Mouse (Mus musculus): ENCODE data around the gene Stt3b. TPM values are rescaled to one million over a fixed set of nuclear protein-coding genes. Genes with fewer than 3 reads are reported as not detected.

The Stt3b gene
- total RNA-seq (2021), result 10 to 100 TPM; 64.8 to 69.5 TPM
- long read RNA-seq, experiment 1, full-length matches to known transcripts, result 109 of 126 reads
- long read RNA-seq, experiment 1, partial matches to known transcripts, result 5 of 126 reads
- long read RNA-seq, experiment 1, other reads (novel, unspliced or antisense), result 12 of 126 reads
- long read RNA-seq, experiment 2, full-length matches to known transcripts, result 68 of 81 reads
- long read RNA-seq, experiment 2, partial matches to known transcripts, result 7 of 81 reads
- long read RNA-seq, experiment 2, other reads (novel, unspliced or antisense), result 6 of 81 reads

DNA sequence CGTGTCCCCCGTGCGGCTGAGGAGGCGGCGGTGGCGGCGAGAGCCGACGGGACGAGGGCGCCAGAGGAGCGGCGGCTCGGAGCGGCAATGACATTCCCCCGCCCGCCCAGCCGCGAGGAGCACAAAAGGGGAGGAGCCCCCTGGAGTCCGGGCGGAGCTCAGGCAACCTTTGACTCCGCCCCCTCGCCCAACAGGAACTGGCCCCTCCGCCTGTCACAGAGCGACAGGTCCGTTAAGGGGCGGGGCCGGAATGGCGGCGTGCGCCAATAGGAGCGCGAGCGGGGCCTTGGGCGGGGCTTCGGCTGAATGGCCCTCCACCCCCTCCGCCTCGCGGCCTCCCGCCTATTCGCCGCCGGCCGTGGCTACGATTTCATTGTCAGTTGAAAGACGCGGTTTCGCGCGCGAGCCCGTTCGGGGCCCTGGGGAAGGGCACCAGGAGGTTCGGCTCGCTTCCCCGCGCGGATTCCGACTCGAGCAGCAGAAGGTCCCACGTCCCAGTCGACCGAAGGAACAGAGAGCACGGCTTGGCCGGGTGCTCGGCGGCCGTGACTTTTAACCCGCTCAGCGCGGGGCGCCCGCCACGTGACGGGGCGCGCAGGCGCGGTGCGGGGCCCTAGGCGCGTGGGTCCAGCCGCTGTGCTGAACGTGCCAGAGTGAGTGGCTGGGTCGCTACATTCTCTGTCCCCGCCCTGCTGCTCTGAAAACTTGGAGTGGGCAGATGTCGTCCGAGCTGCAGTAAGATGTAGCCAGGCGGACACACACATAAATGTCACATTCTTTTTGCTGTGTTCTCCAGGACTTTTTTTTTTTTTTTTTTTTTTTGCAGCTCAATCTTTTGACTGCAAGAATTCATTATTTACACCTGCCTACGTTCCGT lies at the start of gene Stt3b:
Gene Stt3b, minus strand, starts transcription at position 76 of the 877 bp plus-strand sequence.
- DNase-seq, result peak; percentile 100

DNA sequence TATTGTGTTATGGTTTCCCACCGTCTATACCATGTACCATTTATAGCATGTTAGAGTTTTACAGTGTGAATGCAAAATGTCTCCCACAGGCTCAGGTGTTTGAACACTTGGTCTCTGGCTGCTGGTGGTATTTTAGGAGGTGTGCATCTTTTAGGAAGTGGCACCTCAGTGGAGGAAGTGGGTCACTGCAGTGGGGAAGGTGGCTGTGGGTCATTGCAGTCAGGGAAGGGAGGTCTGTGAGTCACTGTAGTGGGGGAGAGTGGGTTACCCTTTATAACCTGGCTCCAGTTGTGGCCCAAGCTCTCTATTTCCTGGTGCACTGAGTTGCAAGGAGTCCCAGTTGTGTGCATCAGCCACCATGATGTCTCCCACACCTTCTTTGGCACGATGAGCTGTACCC lies 48.2 kb upstream of the Stt3b start:
- DNase-seq, result no peak

DNA sequence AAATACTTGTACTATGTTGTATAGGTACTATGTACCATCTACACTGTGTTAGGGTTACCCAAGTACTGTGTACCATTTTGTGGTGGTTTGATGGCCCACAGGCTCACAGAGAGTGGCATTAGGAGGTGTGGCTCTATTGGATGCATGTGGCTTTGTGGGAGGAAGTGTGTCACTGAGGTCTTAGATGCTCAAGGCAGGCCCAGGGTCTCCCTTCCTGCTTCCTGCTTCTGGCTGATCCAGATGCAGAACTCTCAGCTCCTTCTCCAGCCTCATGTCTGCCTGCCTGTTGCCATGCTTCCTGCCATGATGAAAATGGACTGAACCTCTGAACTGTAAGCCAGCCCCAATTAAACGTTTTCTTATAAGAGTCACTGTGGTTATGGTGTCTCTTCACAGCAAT lies 47.8 kb upstream of the Stt3b start:
- no peak for DNase-seq

DNA sequence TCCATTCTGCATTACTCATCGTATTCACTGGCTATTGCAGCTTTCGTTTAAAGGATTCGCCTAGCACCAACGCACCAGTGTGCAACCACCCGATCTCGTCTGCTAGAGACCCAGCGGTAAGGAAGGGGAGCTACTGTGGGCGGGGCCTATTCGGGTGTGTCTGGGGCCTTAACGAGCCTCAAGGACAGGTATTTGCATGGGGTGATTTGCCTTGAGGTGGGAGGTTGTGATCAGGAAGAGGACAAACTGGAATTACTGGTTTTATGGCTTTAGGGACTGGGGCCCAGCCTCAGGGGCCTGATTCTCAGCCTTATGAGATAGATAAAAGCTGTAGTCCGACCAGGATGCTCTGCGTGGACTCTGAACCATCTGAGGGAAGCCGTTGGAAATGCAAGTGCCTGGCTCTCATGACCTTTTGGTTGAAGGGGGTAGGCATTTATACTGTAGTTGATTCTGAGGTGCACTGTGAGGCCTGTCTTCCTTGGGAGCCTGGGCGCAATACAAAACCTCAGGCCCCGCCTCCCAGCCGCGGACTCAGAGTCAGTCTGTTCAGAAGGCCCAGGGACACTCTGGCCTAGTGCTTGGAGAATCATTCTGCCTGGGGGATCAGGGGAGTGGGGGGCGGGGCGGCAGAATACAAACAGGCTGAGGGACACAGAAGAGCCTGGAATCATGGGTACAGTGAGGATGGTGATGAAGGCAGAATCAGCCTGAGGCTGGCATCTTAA lies 46.7 kb upstream of the Stt3b start:
- no peak for DNase-seq

DNA sequence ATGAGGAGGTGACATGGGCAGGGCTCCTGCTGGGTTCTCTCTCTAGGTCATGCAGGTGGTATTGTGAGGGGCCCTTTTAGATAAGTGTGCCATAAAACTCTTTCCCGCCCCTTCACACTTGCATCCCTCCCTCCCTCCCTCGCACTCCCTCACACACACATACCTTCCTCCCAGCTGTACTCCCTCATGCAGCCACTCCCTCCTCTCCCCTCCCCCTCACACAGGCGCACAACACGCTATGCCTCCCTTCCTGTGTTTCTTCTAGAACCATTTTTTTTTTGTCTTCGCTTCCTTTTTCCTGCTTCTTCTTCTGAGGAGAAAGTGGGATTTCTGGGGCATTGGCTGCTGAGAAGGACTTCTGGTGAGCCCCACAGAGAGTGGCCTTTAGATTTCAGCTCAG lies 45.8 kb upstream of the Stt3b start:
- DNase-seq, result no peak

DNA sequence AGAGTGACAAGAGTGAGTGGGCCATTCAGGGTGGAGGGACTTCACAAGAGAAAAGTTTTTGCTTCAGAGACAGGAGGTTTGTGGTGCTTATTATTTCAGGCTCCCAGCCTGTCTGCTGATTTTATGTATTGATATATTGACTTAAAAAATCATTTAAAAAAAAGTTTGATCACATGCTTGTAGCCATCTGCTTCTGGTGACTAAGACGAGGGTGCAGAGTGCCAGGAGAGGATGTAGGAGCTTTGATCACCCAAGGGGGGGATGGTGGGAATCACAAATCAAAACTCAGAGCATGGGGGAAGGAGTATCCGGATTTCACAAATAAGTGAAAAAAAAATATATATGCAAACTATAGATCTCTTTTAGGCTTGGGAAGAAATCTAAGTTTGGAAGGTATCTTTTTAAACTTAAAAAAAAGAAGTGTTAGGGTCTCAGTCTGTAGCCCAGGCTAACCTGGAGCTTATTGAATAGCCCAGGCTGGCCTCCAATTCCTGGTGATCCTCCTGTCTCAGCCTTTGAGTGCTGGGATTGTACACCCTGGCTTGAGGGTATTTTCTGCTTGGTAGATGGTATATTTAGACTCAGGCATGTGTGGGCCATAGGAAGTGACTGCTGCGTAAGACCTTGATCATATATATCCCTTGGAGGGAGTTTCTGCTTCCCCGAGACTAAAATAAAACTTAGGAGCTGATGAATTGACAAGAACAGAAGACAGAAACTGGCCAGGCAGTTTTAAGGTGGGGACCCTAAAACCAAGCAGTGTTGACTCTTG lies 39.7 kb upstream of the Stt3b start:
- DNase-seq, result no peak

DNA sequence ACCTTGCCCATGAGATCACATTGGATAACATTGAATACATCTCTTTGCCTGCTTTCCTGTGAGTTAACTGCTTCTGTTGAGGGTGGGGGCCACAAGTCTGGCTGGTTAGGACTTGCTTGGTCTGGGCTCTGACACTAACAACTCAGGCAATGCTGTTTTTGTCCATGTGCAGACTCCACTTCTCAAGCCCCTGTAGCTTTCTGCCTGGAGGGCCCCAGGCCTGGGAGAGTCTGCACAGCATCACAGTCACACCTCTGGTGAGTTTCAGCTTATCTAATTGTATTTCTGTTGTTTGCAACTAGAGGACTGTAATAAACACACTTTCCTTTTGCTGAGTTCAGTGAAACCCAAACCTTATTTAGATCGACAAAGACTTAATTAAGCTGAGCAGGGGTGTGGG lies 38.9 kb upstream of the Stt3b start:
- DNase-seq, result no peak

DNA sequence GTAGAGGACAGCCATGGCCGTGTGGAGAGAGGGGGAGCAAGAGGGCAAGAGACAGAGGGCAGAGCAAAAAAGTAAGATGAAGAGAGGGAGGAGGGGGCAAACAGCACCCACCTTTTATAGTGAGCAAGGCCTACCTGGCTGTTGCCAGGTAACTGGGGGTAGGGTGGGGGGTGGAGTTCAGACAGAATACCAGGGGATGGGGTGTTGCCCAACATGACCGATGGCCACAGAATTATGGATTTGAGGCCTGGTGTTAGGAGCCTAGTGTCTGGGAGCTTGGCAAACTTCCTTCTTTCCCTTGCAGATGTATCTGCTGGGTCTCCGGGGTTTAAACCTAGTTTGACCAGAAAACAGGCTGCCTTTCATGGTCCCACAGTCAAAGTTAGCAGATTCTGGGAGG lies 34.7 kb upstream of the Stt3b start:
- DNase-seq, result no peak

DNA sequence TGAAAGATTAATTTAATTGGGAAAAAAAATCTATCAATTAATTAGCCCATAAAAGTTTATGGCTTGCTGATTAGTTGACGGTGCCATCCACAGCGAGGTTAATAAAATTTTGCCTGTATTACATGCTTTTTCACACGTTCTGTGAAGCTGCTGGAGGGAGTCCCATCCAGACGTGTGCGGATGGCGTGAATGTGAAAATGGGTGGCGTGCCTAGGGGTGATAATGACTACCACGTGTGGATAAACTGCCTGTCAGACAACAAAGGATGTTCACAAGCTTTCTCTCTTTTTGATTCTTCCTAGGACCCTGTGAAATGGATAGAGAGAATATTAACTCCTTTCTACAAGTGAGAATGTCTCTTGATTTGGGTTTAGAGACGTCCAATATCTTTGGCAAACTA lies 31.4 kb upstream of the Stt3b start:
- DNase-seq, result no peak

DNA sequence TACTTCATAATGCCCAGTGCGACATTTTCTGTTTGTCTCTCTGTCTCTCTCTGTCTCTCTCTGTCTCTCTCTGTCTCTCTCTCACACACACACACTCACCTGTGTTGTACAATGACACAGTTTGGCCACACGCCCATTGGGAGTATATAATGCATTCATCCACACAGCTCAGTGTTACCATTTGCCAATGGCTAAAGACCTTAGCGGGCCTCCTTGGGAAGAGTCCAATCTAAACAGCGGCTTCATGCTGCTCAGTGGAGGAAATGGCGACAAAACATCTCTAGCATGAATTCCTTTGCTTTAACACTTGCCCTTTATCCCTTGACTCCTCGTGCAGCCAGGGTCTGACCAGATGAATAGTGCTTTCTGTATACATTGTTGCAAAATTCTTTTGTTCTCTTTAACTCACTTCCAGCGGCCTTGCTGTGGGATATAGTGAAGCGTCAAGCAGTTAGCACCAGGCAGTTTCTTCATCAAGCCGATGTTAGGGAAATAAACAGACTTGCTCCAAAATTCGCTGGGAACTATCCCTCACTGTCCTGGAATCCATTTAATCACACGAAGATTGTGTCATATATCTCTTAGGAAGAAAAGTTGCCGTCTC lies 30.1 kb upstream of the Stt3b start:
- no peak for DNase-seq

DNA sequence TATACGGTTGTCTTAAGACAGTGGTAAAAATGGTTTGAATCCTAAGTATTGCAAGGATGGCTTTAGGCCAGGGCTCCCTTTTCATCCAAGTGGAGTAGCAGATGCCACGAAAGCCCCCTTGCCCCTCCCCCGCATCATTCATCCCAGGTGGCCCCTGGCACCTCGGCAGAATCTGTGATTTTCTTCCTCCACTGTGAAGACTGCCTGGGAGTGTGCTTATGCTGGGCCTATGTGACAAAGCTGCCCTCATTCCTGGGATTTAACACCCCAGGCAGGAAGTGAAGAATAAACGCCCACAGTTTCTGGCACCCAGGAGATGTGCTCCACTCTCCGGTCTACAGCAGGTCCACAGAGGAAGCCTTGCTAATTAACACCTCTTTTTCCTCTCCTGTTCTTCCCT lies 28.6 kb upstream of the Stt3b start:
- DNase-seq, result no peak

DNA sequence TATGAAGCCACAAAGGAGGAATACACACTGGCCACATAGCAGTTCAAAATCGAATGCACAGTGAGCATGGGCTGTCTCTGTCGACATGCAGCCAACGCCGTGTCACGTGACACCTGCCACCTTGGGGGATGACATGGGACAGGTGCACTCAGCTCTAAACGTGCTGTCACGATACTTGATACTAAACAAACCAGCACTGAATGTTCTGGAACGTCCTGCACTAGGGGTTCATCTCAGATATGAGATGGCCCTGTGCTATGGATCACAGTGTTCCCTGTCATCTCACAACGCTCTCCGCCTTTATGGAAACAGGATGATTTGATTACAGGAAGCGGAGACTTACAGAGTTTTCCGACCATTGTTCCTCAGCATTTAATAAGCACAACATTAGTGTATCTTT lies 22.8 kb upstream of the Stt3b start:
- DNase-seq, result no peak

DNA sequence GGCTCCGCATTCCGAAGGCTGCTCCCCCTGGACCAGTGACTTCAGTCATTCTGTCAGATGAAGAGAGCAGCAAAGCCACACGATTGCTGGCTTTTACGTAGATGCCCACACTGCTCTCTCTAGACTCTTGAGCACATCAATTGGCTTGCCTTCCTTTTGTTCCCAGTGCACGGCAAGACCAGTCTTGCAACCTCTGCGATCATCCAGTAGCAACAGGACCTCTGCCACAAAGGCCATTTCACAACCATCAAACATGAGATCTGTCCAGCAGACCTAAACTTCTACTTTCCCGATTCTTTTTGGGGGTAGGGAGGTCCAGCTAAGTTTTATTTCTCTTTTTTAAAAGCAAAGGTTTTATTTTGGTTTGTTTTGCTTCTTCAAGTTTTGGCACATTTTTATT lies 22.1 kb upstream of the Stt3b start:
- no peak for DNase-seq

DNA sequence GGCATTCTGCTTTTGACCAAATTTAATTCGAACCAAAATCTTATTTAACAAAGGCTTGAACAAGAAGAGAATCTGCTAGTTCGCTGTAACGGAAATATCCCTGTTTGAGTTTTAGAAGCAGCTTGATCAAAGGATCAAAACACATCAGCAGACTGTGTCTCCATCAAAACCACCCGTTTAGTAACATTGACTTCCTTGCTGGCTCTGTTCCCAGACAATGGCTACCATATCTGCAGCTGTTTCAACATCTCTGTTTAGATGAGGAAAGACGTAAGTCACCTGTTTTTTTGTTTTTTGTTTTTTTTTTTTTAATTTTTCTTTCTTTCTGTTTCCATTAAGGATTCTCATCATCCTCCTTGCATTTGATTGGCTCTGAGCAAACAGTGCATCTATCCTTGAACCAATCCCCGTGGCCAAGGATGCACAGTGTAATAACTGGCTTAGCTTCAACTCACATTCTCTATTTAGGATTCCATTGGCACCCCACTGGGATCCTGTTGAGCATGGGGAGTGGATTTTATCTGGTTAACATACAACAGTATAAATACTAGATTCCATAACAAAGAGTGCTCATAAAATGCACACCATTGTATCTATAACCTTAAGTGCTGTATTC lies 20.7 kb upstream of the Stt3b start:
- DNase-seq, result no peak

DNA sequence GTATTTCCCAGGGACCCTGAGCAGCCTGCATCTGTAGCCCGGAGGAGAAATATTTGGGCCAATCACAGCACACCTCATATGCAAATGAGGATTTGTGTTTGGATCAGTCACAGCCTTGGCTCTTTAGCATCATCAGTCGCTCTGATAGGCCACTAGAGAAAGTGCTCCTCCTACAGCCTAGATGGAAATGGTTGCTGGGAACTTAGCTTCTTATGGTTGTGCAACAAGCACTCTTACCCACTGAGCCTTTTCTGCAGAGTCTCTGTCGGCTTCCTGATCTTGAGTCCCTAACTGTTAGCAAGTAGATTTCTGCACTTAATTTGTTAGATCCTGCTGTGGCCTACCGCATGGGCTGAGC lies 16.3 kb upstream of the Stt3b start:
- DNase-seq, result no peak

DNA sequence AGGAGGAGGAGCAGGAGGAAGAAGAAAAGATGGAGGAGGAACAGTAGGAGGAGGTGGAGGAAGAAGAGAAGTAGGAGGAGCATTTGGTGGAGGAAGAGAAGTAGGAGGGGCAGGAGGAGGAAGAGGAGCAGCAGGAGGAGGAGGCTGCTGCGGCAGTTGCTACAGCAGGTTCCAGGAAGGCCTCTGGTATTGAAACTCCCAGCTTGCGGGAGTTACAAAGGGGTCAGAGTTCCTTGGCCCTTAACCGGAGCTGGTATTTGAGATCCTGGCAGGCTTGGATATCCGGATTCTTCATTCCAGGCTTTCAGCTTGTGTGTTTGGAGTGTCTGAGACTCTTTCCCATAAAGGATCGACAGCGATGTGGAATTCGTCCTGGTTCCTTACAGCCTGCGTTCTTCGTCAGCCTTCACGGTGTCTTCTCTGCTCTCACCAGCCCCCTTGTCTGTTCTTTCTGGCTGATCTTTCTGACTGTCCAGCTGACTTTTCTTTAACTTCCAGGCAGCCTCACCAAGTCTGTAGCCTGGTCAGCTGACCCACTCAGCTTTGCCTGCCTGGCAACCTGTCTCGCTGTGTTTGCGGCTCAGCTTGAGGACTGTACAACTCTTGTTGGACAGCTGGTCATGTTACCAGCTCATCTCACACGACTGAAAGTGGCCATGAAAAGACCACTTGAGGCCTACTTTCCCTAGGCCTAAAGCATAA lies 15.8 kb upstream of the Stt3b start:
- DNase-seq, result no peak

DNA sequence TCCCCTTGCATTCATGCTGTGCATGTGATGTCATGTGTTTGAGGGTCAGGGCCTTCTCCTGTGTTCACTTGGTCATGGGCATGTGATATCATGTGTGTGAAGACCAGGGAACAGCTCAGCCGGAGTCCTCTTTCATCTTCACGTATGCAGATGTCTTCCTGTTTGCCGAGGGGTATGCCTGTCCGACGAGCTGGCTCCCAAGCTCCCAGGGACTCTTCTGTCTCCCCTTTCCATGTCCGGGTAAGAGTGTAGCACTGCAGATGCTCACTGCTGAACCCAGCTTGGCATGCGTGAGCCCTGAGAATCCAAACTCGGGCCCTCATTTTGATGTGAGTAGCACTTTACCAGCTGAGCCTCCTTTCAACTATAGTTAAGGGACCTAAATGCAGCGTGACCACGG lies 13.4 kb upstream of the Stt3b start:
- DNase-seq, result no peak

DNA sequence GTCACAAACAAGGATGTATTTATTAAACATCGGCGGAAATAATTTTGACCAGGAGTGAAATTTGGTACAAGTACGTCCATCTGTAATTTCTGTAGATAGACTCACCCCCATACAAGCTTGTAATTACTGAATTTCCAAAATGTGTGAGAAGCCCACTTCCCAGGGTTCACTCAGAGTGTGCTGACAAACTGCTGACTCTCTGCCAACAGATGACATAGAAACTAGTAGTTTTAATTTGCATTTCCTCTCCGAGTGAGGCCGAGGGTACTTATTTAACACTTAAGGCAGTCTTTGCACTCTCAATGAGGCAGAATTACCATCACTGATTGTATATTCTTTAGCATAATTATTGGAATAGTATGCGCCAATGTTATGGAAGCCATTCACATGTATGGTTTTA lies 12.2 kb upstream of the Stt3b start:
- DNase-seq, result no peak

DNA sequence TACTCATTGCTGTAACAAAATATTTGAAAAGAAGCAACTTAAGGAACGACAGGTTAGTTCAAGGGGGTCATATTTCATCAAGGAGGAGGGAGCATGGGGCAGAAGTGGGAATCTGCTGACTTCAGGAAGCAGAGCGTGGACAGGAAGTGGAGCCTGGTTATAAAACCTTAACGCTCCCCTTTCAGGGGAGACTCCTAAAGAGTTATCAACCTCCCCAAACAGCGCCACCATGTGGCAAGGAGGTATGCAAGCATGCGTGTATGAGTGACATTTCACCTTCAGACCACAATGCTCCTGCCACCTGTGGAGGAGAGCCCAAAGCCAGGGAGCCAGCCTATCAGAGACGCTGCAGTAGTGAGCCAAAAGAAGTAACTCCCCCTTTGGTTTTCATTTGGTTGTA lies 10.8 kb upstream of the Stt3b start:
- DNase-seq, result no peak

DNA sequence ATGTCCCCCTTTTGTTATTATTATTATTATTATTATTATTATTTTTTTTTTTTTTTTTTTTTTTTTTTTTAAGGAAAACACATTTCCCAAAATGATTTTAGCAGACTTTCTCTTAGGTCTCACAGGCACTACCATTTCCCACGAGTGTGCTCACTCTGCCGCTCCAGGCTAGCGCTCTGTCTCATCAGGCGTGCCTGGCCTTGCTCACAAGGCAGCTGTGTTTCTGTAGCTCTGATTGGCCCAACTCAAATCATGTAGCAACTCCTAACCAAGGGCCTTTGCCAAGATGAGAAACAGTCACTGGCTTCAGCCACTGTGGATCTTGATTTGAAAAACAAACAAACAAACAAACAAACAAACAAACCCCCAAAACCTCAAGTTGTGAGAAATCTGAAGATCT lies 9.9 kb upstream of the Stt3b start:
- DNase-seq, result no peak
